Mouse (Mus musculus) left cerebral cortex, postnatal 10 days (tissue): Measurements from ENCODE around the gene Pip4p1. TPM values are rescaled to one million over a fixed set of nuclear protein-coding genes. Genes with fewer than 3 reads are reported as not detected.
A peak's percentile ranks its signal among the peaks of the same experiment; 100 is the strongest.
"Not testable (repeated sequence)": the region's sequence is repeated elsewhere in the genome, so short reads cannot be mapped to it uniquely, and the experiment has no call there.

ENCODE experiments used
- DNase-seq, 2 experiments: peaks; one replicate each; pipeline ENCODE4 v3.0.0; 2021 to 2022; ENCODE audit warnings: low spot score in 2 of 2, mixed read lengths in 1 of 2; ENCODE audit errors: extremely low spot score in 1 of 2
- intact Hi-C: fragments of 180-260 bp; cut with DNase I; formaldehyde crosslinking; loops from one replicate; pipeline ENCODE4 v1.15.1; 2025
- total RNA-seq, 2 experiments: library from RNA; stranded (reverse); gene quantifications; 2 replicates each; pipeline ENCODE4 v1.2.3; 2021

The Pip4p1 gene
- total RNA-seq, 2 experiments from 2014 or later, result 79.6 to 89.0 TPM

DNA sequence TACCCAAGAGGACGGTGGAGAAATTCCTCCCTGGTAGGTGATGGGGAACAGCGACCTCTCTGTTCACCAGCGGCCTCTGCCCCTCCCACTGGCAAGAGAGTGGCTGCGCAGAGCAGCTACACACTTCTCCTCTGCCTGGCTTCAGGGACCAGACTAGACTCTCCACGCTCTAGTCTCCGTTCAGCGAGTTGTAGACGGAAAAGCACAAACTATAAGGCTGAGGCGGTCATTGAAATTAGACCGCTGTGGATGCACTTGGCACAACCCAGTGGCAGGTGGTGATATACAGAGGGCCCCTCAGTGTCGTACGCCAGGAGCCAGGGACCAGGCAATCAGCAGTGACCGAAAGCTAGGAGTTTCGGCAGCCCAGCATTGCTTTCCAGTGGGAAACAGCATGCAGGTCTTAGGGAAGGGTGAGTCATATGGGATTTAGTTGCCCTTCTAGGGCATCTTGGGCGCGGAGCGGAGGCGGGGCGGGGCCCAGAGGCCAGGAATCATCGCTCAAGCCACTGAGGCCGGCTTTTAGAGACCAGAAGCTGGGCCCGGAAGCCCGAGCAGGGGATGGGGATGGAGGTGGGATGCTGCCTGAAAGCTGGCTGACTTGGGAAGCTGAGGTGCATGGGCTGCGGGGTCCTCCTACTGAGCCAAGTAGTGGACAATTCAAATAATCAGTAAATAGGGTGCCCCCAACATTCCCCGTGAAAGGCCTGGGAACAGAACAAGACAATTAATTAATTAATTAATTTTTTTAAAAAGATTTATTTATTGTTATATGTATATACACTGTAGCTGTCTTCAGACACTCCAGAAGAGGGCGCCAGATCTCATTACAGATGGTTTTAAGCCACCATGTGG lies 26.5 kb downstream of the Pip4p1 start:
- intact Hi-C loops, result no loop called here
- DNase-seq, result peak in 1 of 2 experiments; percentile 44

DNA sequence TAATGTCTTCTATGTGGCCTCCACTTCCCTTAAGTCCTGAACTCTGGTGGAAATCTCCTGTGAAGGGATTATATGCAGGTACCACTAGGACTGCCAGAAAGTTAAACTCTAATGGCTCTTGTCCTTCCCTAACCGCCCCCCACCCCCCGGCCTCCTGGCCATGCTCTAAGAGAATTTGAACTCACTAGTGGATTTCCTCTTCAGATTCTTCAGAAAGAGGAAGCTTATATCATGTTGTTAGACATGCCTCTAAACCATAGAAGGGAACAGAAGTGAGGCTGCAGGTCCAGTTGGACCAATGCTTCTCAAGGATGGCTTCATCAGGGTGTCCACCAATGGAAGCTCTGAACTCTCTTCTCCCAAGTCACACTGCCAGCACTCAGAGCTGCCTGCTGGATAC lies 32.7 kb downstream of the Pip4p1 start:
- DNase-seq, intact Hi-C loops: not testable (repeated sequence)

GRCm38 (mm10) chr14:50897374-50897765 lies 33.3 kb downstream of the Pip4p1 start, which contains the start of gene Klhl33:
Gene Klhl33 (minus strand): TSS chr14:50897507.
- no peak for DNase-seq
- intact Hi-C loops, result no loop called here

DNA sequence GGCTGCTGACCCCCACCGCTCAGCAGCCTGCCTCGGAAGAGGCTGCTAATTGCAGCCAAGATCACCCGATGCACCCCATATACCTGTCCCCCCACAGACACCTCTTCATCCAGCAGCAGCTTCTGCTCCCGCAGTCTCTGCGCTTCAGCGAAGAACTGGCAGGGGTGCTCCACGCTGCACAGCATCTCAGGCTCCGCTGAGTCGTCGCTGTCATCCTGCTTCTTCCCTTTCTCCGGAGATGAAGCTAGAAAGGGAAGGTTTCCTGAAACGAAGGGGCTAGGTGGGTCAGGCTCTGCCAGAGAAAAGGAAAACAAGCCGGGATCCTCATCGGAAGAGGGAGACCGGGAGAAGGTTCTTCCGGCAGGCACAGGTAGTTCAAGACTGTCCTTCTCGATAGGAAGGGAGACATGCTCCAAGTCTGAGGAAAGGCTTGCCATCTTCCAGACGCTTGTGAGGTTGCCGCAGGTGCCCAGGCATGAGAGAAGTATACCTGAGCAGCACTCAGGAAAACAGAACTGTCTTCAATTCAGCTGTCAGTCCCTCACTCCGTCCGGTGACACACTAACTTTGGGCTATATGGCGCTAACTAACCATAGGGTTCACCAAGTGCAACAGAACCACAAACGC lies 33.8 kb downstream of the Pip4p1 start:
- no peak for DNase-seq
- intact Hi-C loops, result no loop called here

DNA sequence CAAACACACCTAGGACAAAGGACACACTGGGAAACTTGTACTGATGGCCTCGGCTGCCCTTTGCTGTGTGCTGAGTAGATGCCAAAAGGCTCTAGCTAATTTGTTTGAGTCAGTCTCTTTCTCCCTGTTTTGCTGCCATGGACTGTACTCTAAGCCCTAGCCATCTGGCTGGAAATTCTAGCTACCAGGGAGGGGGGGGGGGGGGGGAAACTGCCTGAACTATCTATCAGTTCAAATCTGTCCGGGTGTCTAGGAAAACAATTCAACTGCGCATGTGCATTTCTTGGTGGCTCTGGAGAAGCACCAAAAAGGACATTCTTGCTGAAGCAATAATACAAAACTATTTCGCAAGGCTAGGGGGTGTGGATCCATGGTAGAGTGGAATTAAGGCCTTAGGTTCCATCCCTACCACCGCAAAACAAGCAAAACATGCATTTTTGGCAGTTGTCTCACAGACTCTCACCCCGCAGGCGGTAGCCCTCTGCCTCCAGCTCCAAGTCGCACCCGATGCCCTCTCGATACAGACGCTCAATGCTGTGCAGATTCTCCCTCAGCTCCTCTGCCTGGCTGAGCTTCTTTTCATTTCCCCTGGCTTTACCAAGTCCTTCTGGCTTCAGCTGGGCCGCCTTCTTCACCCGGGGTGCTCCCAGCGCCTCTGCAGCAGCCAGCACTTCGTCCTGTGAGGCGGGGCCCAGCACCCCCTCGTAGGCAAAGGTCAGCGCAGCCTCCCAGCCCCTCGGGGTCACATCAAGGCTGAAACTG lies 34.5 kb downstream of the Pip4p1 start:
- DNase-seq, result peak in 1 of 2 experiments; percentile 39
- intact Hi-C loops, result no loop called here

DNA sequence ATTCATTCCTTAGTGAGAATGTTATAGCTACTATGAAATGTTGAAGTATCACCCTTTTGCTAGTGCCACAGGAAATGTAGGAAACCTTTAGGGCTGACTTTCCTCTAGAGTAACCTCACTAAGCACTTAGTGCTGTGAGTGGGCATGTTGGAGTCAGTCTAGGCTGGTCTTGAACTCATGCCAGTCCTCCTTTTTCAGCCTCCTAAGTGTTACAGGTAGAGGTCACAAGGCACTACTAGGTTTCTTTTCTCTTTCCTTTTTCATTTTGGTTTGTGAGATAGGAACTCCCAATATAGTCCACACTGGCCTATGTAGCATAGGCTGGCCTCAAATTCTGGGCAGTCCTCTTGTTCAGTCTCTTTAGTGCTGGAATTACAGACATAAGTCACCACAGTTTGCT lies 35.2 kb downstream of the Pip4p1 start:
- DNase-seq, result no peak
- intact Hi-C loops, result no loop called here

- intact Hi-C loops, result no loop called here
- no peak for DNase-seq
These were observed 37.9 kb downstream of the Pip4p1 start for GRCm38 (mm10) chr14:50892541-50893459.

DNA sequence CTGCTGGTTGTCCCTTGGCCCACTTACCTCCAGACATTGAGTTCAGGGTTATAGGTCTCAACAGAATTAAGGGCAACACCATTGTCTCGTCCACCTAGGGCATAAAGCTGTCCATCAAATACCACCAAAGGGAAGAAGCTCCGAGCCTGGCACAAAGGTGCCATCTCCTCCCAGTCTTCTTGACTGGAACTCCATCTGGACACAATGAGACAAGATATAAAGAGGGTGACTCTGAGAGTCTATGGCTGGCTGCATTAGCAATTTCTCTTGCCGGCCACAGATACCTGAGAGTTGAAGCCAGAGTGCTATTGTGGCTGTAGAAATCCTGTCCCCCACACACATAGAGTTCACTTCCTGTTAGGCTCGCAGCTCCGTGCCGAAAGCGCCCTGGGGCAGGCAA lies 38.6 kb downstream of the Pip4p1 start:
- intact Hi-C loops, result no loop called here
- DNase-seq, result no peak

GRCm38 (mm10) chr14:50891621-50892020 lies 39.0 kb downstream of the Pip4p1 start:
- intact Hi-C loops, result no loop called here
- no peak for DNase-seq

DNA sequence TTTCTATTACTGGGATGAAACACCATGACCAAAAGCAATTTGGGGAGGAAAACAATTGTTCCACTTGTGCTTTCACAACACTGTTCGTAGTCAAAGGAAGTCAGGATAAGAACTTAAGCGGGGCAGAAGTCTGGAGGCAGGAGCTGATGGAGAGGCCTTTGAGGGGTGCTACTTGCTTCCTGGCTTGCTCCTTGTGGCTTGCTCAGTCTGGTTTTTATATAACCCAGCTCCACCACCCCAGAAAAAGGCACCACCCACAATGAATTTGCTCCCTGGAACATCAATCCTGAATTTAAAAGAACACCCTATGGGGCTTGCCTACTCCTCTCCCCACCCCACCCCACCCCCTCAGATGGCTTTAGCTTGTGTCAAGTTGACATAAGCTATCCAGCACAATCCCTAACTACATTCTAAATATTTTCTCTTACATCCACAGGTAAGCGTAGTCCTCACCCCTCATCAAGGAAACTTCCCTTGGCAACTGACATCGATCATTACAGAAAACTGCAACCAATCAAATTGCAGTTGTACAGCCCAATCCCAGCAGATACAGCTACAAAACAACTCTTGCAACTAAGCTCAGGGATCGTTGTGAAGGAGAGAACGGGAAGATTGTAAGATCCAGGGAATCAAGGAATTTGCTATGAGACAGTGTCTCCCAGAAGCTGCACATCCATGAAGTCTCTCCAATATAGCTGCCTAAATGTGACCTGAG lies 54.3 kb downstream of the Pip4p1 start:
- DNase-seq, result no peak

More for the DNA sequence above, 54.3 kb downstream of the Pip4p1 start:
- intact Hi-C loops, result no loop called here

Other genes with a start within 250 kb of the Pip4p1 start
- not detected for gene Olfr747, start 237.7 kb downstream of the Pip4p1 start, total RNA-seq
- not detected for gene Olfr748, start 223.5 kb downstream of the Pip4p1 start, total RNA-seq
- not detected for gene Olfr749, start 185.8 kb downstream of the Pip4p1 start, total RNA-seq
- 10 to 100 TPM; 67.9 to 70.9 TPM for gene Ttc5, start 145.3 kb downstream of the Pip4p1 start, total RNA-seq
- gene Ccnb1ip1, start 123.1 kb downstream of the Pip4p1 start, total RNA-seq, result not detected
- gene Parp2, start 123.0 kb downstream of the Pip4p1 start, total RNA-seq, result 10 to 100 TPM; 26.1 to 29.0 TPM
- 1 to 10 TPM; 2.7 to 5.3 TPM for gene Tep1, start 60.3 kb downstream of the Pip4p1 start, total RNA-seq
- 1 to 10 TPM; 1.4 to 2.1 TPM for gene Klhl33, start 33.3 kb downstream of the Pip4p1 start, total RNA-seq
- gene Osgep, start 6.0 kb downstream of the Pip4p1 start, total RNA-seq, result 10 to 100 TPM; 29.9 to 34.2 TPM
- gene Apex1, start 5.9 kb downstream of the Pip4p1 start, total RNA-seq, result 10 to 100 TPM; 65.8 to 66.3 TPM
- 10 to 100 TPM; 11.0 to 15.6 TPM for gene Pnp, start 226 bp upstream of the Pip4p1 start, total RNA-seq
- 10 to 100 TPM in 1 of 2 experiments, 1 to 10 TPM in 1; 6.5 to 13.7 TPM for gene Gm49342, start 13.7 kb upstream of the Pip4p1 start, total RNA-seq
- 1 to 10 TPM in 1 of 2 experiments, under 1 TPM in 1; 0.79 to 1.7 TPM for gene Pnp2, start 25.1 kb upstream of the Pip4p1 start, total RNA-seq
- under 1 TPM in 1 of 2 experiments, not detected in 1; 0.30 TPM for gene Rnase10, start 76.9 kb upstream of the Pip4p1 start, total RNA-seq
- gene Rnase9, start 111.0 kb upstream of the Pip4p1 start, total RNA-seq, result not detected
- gene Rnase11, start 119.3 kb upstream of the Pip4p1 start, total RNA-seq, result not detected
- not detected for gene Rnase12, start 126.8 kb upstream of the Pip4p1 start, total RNA-seq
- gene Olfr750, start 143.6 kb upstream of the Pip4p1 start, total RNA-seq, result not detected
- gene Rnase4, start 160.2 kb upstream of the Pip4p1 start, total RNA-seq, result 10 to 100 TPM; 11.2 to 14.0 TPM
- gene Ang, start 160.3 kb upstream of the Pip4p1 start, total RNA-seq, result 1 to 10 TPM; 2.5 to 3.7 TPM
- gene Eddm3b, start 183.6 kb upstream of the Pip4p1 start, total RNA-seq, result not detected
- gene Rnase6, start 193.1 kb upstream of the Pip4p1 start, total RNA-seq, result not detected
- not detected for gene Rnase1, start 215.9 kb upstream of the Pip4p1 start, total RNA-seq
- gene Rnase2b, start 231.4 kb upstream of the Pip4p1 start, total RNA-seq, result not detected